Mouse (Mus musculus) thymus, adult 2 months (tissue): ENCODE measurements around the gene Trcg1. TPM values are rescaled to one million over a fixed set of nuclear protein-coding genes. Genes with fewer than 3 reads are reported as not detected.

Experiments used
- DNase-seq: peaks from one replicate; pipeline ENCODE4 v3.0.0; 2021
- H3K27ac ChIP-seq: fragments of 200-500 bp; 2 replicates; pipeline ENCODE4 v1.5.1; 2012; ENCODE audit warnings: low read length, control low read depth; ENCODE audit not compliant: control insufficient read depth, insufficient read depth
- H3K27me3 ChIP-seq: fragments of 200-500 bp; 2 replicates; pipeline ENCODE4 v1.6.1; 2012; ENCODE audit warnings: mild to moderate bottlenecking, low read length, moderate library complexity, mixed read lengths; ENCODE audit not compliant: control insufficient read depth, insufficient read depth
- H3K36me3 ChIP-seq: fragments of 200-500 bp; 2 replicates; pipeline ENCODE4 v1.6.1; 2012; ENCODE audit warnings: mild to moderate bottlenecking, low read length, moderate library complexity; ENCODE audit not compliant: control insufficient read depth, insufficient read depth
- H3K4me1 ChIP-seq: fragments of 200-500 bp; replicated peaks from 2 replicates; pipeline ENCODE4 v1.6.1; 2012; ENCODE audit warnings: low read length; ENCODE audit not compliant: control insufficient read depth, insufficient read depth
- H3K4me3 ChIP-seq: fragments of 200-500 bp; 2 replicates; pipeline ENCODE4 v1.5.1; 2012; ENCODE audit warnings: mild to moderate bottlenecking, low read length, control low read depth, moderate library complexity; ENCODE audit not compliant: control insufficient read depth, insufficient read depth
- CTCF ChIP-seq: fragments of 200-500 bp; IDR thresholded peaks from 2 replicates; pipeline ENCODE4 v1.5.1; 2012; ENCODE audit warnings: mild to moderate bottlenecking, control low read depth, low read length, moderate library complexity, borderline replicate concordance; ENCODE audit not compliant: control insufficient read depth, poor library complexity, insufficient read depth; ENCODE audit errors: extremely low read depth
- POLR2A ChIP-seq: fragments of 200-500 bp; IDR thresholded peaks from 2 replicates; pipeline ENCODE4 v1.6.1; 2012; ENCODE audit warnings: mild to moderate bottlenecking, low read length, control low read depth, moderate library complexity; ENCODE audit not compliant: control insufficient read depth, poor library complexity, insufficient read depth; ENCODE audit errors: extremely low read depth
- WGBS: fragments of 180-500 bp; shearing (Covaris S2); methylation state at CpG from one replicate; pipeline ENCODE4 v1.1.7; 2018; 5-methylcytosine and 5-hydroxymethylcytosine counted together
- polyA plus RNA-seq: library from polyadenylated mRNA; depleted of rRNA; stranded (reverse); fragments of >200 nt; gene quantifications from 2 replicates; pipeline ENCODE4 v1.2.3, GENCODE M21; 2012

Trcg1 gene
- polyA plus RNA-seq, 1 experiment: 0.03 TPM

DNA sequence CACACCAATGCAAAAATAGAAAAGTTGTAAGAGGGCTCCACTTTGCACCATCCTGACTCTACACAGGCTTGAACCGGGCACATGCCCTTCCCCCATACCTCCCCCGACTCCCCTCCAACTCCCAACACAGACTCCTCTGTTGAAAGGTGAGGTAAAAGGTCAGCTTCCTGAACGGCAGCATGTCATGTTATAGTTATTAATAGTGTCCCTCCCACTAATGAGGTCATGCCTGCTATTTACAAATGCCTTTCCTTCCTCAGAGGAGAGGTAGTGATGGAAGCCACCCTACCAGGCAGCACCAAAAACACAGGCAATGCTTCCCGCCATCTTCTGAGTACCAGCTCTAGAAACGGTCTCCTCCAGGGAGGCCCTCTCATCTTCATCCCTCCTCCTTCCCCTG lies 28.8 kb downstream of the Trcg1 start:
- H3K4me1 ChIP-seq: peaks cover 23% of the 10 kb centered on the region
- DNase-seq: no peak
- TF ChIP-seq POLR2A: no peak
- no peak for TF ChIP-seq CTCF
- H3K27ac ChIP-seq: no peak overlapping the region
- H3K27me3 ChIP-seq: no peaks in the 10 kb centered on the region
- H3K4me3 ChIP-seq: no peak overlapping the region
- no peaks in the 10 kb centered on the region for H3K36me3 ChIP-seq
- 90% methylated on average over 5 of the region's 5 CpGs for WGBS

DNA sequence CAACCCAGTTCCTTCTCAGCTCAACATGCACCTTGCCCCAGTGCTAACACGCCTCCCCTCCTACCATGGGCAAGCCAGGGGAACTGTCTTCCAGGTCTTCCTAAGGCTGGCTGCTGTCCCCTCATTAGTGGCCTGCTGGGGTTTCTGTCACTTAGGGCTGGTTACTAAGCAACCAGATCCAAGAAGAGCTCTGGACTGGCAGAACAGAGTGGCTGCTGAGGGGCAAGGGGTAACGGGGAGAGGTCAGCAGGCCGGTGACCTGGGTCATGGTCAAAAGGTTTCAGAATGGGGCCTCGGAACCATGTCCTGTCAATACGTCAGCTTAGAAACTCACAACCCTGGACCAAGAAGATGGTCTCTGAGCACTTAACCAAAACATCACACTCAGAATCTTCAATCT lies 31.1 kb downstream of the Trcg1 start:
- 97% methylated on average over 5 of the region's 5 CpGs for WGBS
- H3K27me3 ChIP-seq: no peaks in the 10 kb centered on the region
- peaks cover 22% of the 10 kb centered on the region for H3K4me1 ChIP-seq
- H3K4me3 ChIP-seq: no peak overlapping the region
- no peaks in the 10 kb centered on the region for H3K36me3 ChIP-seq
- DNase-seq: no peak
- H3K27ac ChIP-seq: no peak overlapping the region
- no peak for TF ChIP-seq CTCF
- TF ChIP-seq POLR2A: no peak

DNA sequence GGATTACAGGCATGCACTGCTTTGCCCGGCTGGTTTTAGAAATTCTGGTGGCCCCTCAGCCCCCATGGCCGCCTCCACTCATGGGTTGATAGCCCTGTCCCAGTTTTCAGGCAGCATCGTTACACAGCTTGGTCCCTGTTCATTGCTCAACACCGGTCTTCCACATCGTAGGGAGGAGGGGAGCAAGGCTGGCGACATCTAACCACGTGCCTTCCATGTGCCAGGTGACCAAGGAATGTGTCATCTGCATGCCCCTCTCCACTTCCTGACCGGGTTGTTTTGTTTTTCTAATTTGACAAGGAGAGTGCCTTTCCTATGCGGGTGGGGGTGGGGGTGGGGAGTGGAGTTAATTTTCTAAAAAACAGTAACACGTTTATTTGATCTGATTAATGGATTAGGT lies 31.7 kb downstream of the Trcg1 start:
- no peak for DNase-seq
- Histone ChIP-seq H3K36me3 (no peaks in the 10 kb centered on the region), H3K27ac (no peak overlapping the region), H3K4me1 (peaks cover 25% of the 10 kb centered on the region), H3K4me3 (no peak overlapping the region), H3K27me3 (no peaks in the 10 kb centered on the region)
- TF ChIP-seq CTCF (no peak), POLR2A (no peak)
- 41% methylated on average over 10 of the region's 10 CpGs for WGBS

DNA sequence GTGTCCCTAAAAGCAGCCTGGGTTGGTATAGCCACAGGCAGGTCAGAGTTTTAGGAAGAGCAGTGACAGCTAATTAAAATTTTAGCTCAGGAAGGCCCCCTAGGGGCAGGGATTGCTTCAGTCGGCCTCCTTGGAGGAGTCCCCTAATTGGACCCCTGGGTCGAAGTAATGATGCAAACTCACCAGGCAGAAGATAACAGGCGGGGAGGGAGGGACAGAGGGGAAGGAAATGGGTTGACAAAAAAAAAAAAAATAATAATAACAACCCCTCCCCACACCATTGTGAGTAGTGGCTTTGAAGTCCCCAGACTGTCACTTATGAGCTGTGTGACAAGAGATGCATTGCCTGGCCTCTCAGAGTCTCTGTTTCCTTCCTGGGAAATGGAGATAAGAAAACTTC lies 32.2 kb downstream of the Trcg1 start:
- TF ChIP-seq POLR2A (no peak), CTCF (no peak)
- Histone ChIP-seq H3K4me3 (no peak overlapping the region), H3K36me3 (no peaks in the 10 kb centered on the region), H3K27me3 (no peaks in the 10 kb centered on the region), H3K27ac (no peak overlapping the region), H3K4me1 (peaks cover 24% of the 10 kb centered on the region)
- peak; percentile 33 for DNase-seq
- WGBS: 25% methylated on average over 3 of the region's 3 CpGs

DNA sequence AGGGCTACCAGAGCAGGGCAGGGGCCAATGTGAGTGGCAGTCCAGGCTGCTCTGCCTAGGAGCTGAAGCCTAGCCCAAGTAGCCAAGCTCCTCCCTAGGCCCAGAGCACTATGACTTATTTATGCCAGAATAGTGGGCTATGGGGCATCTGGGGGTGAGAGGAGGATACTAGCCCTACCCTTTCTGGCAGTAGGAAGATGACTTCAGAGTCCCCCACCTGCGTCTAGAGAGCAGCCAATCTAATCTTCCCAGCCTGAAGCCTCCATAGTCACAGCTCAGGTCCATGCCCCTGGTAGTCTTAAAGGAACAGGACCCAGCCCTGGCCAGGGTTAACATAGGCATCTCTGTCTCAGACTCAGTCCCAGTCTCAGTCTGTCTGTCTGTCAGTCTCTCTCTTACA lies 33.0 kb downstream of the Trcg1 start:
- no peak overlapping the region for H3K27ac ChIP-seq
- no peaks in the 10 kb centered on the region for H3K27me3 ChIP-seq
- TF ChIP-seq CTCF (no peak), POLR2A (no peak)
- H3K4me3 ChIP-seq: no peak overlapping the region
- no peaks in the 10 kb centered on the region for H3K36me3 ChIP-seq
- 67% methylated on average over 1 of the region's 1 CpGs for WGBS
- H3K4me1 ChIP-seq: peaks cover 31% of the 10 kb centered on the region
- DNase-seq: no peak

DNA sequence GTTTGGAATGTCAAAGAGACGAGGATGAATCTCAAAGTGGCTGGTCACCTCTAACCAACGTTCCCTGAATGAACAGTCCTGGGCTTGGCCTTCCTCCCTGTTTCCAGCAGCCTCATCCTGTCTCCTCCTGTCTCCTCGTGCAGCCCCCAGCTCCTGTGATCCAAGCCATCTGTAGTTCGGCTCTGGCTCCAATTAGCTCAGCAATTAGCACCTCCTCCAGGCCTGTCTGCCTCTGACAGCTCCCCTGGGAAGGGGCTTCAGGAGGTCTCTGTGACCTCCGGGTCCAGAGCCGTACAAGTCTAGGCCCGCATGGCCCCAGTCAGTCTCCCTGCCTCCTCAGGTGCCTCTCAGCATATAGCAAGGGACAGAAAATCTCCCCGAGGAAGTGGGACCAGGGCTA lies 34.0 kb downstream of the Trcg1 start:
- H3K4me1 ChIP-seq: peaks cover 31% of the 10 kb centered on the region
- no peak overlapping the region for H3K4me3 ChIP-seq
- WGBS: 94% methylated on average over 8 of the region's 8 CpGs
- DNase-seq: no peak
- TF ChIP-seq POLR2A (no peak), CTCF (no peak)
- no peak overlapping the region for H3K27ac ChIP-seq
- no peaks in the 10 kb centered on the region for H3K27me3 ChIP-seq
- no peaks in the 10 kb centered on the region for H3K36me3 ChIP-seq

DNA sequence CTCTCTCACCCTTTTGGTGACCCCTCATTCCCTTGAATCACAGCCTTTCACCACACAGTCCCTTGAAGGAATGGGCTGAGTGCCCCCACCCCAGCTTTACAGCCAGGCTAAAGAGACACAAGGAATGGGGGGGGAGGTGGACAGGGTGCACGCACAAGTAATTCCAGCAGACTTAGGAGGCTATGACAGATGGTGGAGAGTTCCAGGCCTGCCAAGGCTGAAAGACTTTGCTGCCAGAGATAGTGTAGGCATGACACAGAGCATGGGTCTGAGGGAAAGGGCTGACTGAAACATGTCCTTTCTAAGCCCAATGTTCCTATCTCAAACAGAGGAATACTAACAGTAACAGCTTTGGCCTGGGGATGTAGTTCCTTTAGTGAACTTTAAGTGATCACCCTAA lies 34.7 kb downstream of the Trcg1 start:
- DNase-seq: no peak
- no peak for TF ChIP-seq CTCF
- no peak for TF ChIP-seq POLR2A
- Histone ChIP-seq H3K27ac (no peak overlapping the region), H3K27me3 (no peaks in the 10 kb centered on the region), H3K36me3 (no peaks in the 10 kb centered on the region), H3K4me3 (no peak overlapping the region), H3K4me1 (peaks cover 31% of the 10 kb centered on the region)
- 100% methylated on average over 1 of the region's 1 CpGs for WGBS
